Mouse (Mus musculus): Measurements from ENCODE around the gene Aqp7. TPM values are rescaled to one million over a fixed set of nuclear protein-coding genes. Genes with fewer than 3 reads are reported as not detected.

Aqp7 gene
- polyA plus RNA-seq, 1 experiment from 2014 or later: not detected

DNA sequence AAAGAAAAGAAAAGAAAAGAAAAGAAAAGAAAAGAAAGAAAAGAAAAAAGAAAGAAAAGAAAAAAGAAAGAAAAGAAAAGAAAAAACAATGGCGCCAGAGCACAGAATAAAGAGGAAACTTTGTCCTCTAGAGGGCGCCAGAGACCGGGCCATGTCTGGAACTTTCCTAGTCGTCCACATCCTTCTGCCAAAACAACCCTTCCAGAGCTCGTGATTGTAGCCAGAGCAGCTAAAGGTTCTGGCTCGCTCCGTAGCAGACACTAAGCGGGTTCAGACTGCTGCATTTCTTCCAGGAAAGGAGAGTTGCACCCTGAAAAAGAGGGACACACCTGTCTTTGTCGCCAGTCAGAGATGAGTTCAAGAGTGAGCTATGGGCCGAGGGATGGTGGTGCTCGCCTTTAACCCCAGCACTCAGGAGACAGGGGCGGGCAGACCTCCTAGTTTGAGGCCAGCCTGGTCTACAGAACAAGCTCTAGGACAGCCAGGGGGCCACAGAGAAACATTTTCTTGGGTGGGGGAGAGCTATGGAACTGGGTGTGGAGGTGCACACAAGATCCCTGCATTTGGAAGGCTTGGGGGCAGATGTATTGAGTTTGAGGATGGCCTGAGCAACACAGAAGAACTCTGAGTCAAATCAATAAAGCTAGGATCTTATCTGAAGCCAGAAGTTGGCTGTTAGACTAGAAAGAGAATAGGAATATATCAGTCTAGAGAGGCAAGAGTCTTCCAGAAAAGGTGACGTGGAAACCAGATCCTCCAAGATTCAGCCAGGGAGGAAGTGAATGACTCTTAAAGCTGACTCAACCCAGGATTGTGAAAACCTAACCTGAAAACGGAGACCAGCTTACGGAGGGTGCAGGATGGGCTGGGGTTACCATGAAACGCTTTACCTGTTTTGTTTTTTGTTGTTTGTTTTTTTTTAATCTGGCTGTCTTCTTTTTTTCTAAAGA is 3.1 kb upstream of the Aqp7 start:
- Histone ChIP-seq H3K36me3 (ENCODE audit: control insufficient read depth, insufficient read depth, low read length) (no peaks in the 10 kb centered on the region), H3K27ac (ENCODE audit: low read depth, low read length) (no peak overlapping the region), H3K9me3 (ENCODE audit: control insufficient read depth, low read length) (no peaks in the 10 kb centered on the region), H3K4me3 (ENCODE audit: low read depth, low read length) (no peak overlapping the region), H3K9ac (ENCODE audit: low read length) (peak overlapping the region; percentile 51; the same call in 1 of the 2 replicates), H3K4me1 (ENCODE audit: control insufficient read depth, insufficient read depth, low read length) (no peaks in the 10 kb centered on the region), H3K27me3 (ENCODE audit: control insufficient read depth, insufficient read depth, low read length) (no peaks in the 10 kb centered on the region), H3K4me2 (peak overlapping the region; percentile 30; the same call in 1 of the 2 replicates)
- 37% methylated on average over 16 of the region's 16 CpGs for WGBS
- ATAC-seq (ENCODE audit: low FRiP score): peak; percentile 73; the same call in 1 of the 2 replicates
- peak; percentile 99 for DNase-seq (ENCODE audit: low spot score, missing footprints)

GRCm38 (mm10) chr4:41048926-41049325 is 987 bp upstream of the Aqp7 start:
- no peak overlapping the region for H3K9ac ChIP-seq (ENCODE audit: low read length)
- no peak for DNase-seq (ENCODE audit: low spot score, missing footprints)
- H3K9me3 ChIP-seq (ENCODE audit: control insufficient read depth, low read length): no peaks in the 10 kb centered on the region
- H3K27ac ChIP-seq (ENCODE audit: low read depth, low read length): no peak overlapping the region
- WGBS: 84% methylated on average over 2 of the region's 2 CpGs
- no peak overlapping the region for H3K4me3 ChIP-seq (ENCODE audit: low read depth, low read length)
- no peaks in the 10 kb centered on the region for H3K36me3 ChIP-seq (ENCODE audit: control insufficient read depth, insufficient read depth, low read length)
- no peaks in the 10 kb centered on the region for H3K27me3 ChIP-seq (ENCODE audit: control insufficient read depth, insufficient read depth, low read length)
- H3K4me2 ChIP-seq: no peak overlapping the region
- H3K4me1 ChIP-seq (ENCODE audit: control insufficient read depth, insufficient read depth, low read length): no peaks in the 10 kb centered on the region
- no peak for ATAC-seq (ENCODE audit: low FRiP score)

GRCm38 (mm10) chr4:41046254-41046795 is 1.6 kb downstream of the Aqp7 start:
- ATAC-seq (ENCODE audit: low FRiP score): no peak
- H3K36me3 ChIP-seq (ENCODE audit: control insufficient read depth, insufficient read depth, low read length): no peaks in the 10 kb centered on the region
- WGBS: 87% methylated on average over 13 of the region's 13 CpGs
- H3K9me3 ChIP-seq (ENCODE audit: control insufficient read depth, low read length): no peaks in the 10 kb centered on the region
- no peak for DNase-seq (ENCODE audit: low spot score, missing footprints)
- H3K27me3 ChIP-seq (ENCODE audit: control insufficient read depth, insufficient read depth, low read length): no peaks in the 10 kb centered on the region
- no peak overlapping the region for H3K9ac ChIP-seq (ENCODE audit: low read length)
- H3K27ac ChIP-seq (ENCODE audit: low read depth, low read length): no peak overlapping the region
- no peak overlapping the region for H3K4me2 ChIP-seq
- H3K4me3 ChIP-seq (ENCODE audit: low read depth, low read length): no peak overlapping the region
- no peaks in the 10 kb centered on the region for H3K4me1 ChIP-seq (ENCODE audit: control insufficient read depth, insufficient read depth, low read length)

GRCm38 (mm10) chr4:41045288-41045687 is 2.7 kb downstream of the Aqp7 start:
- Histone ChIP-seq H3K4me2 (no peak overlapping the region), H3K27me3 (ENCODE audit: control insufficient read depth, insufficient read depth, low read length) (no peaks in the 10 kb centered on the region), H3K9me3 (ENCODE audit: control insufficient read depth, low read length) (no peaks in the 10 kb centered on the region), H3K9ac (ENCODE audit: low read length) (no peak overlapping the region), H3K4me3 (ENCODE audit: low read depth, low read length) (no peak overlapping the region), H3K27ac (ENCODE audit: low read depth, low read length) (no peak overlapping the region), H3K36me3 (ENCODE audit: control insufficient read depth, insufficient read depth, low read length) (no peaks in the 10 kb centered on the region), H3K4me1 (ENCODE audit: control insufficient read depth, insufficient read depth, low read length) (no peaks in the 10 kb centered on the region)
- DNase-seq (ENCODE audit: low spot score, missing footprints): no peak
- ATAC-seq (ENCODE audit: low FRiP score): no peak
- 88% methylated on average over 3 of the region's 3 CpGs for WGBS

- ATAC-seq (ENCODE audit: low FRiP score): no peak
- Histone ChIP-seq H3K4me2 (no peak overlapping the region), H3K9ac (ENCODE audit: low read length) (no peak overlapping the region), H3K4me3 (ENCODE audit: low read depth, low read length) (no peak overlapping the region), H3K36me3 (ENCODE audit: control insufficient read depth, insufficient read depth, low read length) (no peaks in the 10 kb centered on the region), H3K27ac (ENCODE audit: low read depth, low read length) (no peak overlapping the region), H3K27me3 (ENCODE audit: control insufficient read depth, insufficient read depth, low read length) (no peaks in the 10 kb centered on the region), H3K9me3 (ENCODE audit: control insufficient read depth, low read length) (no peaks in the 10 kb centered on the region), H3K4me1 (ENCODE audit: control insufficient read depth, insufficient read depth, low read length) (no peaks in the 10 kb centered on the region)
- WGBS: 75% methylated on average over 5 of the region's 5 CpGs
- no peak for DNase-seq (ENCODE audit: low spot score, missing footprints)
Measured at GRCm38 (mm10) chr4:41043961-41044360, 4.0 kb downstream of the Aqp7 start.

- 85% methylated on average over 12 of the region's 12 CpGs for WGBS
- Histone ChIP-seq H3K36me3 (ENCODE audit: control insufficient read depth, insufficient read depth, low read length) (no peaks in the 10 kb centered on the region), H3K4me2 (no peak overlapping the region), H3K9ac (ENCODE audit: low read length) (no peak overlapping the region), H3K4me1 (ENCODE audit: control insufficient read depth, insufficient read depth, low read length) (no peaks in the 10 kb centered on the region), H3K4me3 (ENCODE audit: low read depth, low read length) (no peak overlapping the region), H3K9me3 (ENCODE audit: control insufficient read depth, low read length) (no peaks in the 10 kb centered on the region), H3K27ac (ENCODE audit: low read depth, low read length) (no peak overlapping the region), H3K27me3 (ENCODE audit: control insufficient read depth, insufficient read depth, low read length) (no peaks in the 10 kb centered on the region)
- no peak for ATAC-seq (ENCODE audit: low FRiP score)
- no peak for DNase-seq (ENCODE audit: low spot score, missing footprints)
Measured at GRCm38 (mm10) chr4:41042880-41043279, 5.1 kb downstream of the Aqp7 start.

DNA sequence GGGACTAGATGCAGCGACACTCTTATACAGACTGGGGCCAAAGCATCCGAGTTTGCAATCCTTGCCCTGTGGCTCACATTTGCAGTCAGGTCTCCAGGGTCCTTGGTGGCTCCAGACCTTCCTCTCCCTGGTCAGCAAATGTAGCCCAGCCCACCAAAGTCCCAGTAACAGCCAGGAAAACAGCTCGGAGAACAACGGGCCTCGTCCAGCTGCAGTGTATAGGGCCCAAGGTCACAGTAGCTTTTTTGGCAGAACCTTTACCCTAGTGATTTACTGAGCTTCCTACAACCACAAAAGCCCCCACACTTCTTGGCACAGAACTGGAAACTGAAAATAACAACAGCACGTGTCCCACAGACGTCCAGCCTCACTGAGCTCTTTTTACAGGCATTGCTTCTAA is 7.0 kb downstream of the Aqp7 start:
- WGBS: 84% methylated on average over 7 of the region's 7 CpGs
- Histone ChIP-seq H3K27me3 (ENCODE audit: control insufficient read depth, insufficient read depth, low read length) (no peaks in the 10 kb centered on the region), H3K9ac (ENCODE audit: low read length) (no peak overlapping the region), H3K27ac (ENCODE audit: low read depth, low read length) (no peak overlapping the region), H3K4me3 (ENCODE audit: low read depth, low read length) (no peak overlapping the region), H3K36me3 (ENCODE audit: control insufficient read depth, insufficient read depth, low read length) (no peaks in the 10 kb centered on the region), H3K4me1 (ENCODE audit: control insufficient read depth, insufficient read depth, low read length) (no peaks in the 10 kb centered on the region), H3K9me3 (ENCODE audit: control insufficient read depth, low read length) (no peaks in the 10 kb centered on the region), H3K4me2 (no peak overlapping the region)
- DNase-seq (ENCODE audit: low spot score, missing footprints): no peak
- ATAC-seq (ENCODE audit: low FRiP score): no peak

- Histone ChIP-seq H3K9ac (ENCODE audit: low read length) (no peak overlapping the region), H3K4me1 (ENCODE audit: control insufficient read depth, insufficient read depth, low read length) (no peaks in the 10 kb centered on the region), H3K27ac (ENCODE audit: low read depth, low read length) (no peak overlapping the region), H3K4me3 (ENCODE audit: low read depth, low read length) (no peak overlapping the region), H3K4me2 (no peak overlapping the region), H3K9me3 (ENCODE audit: control insufficient read depth, low read length) (no peaks in the 10 kb centered on the region), H3K27me3 (ENCODE audit: control insufficient read depth, insufficient read depth, low read length) (no peaks in the 10 kb centered on the region), H3K36me3 (ENCODE audit: control insufficient read depth, insufficient read depth, low read length) (no peaks in the 10 kb centered on the region)
- DNase-seq (ENCODE audit: low spot score, missing footprints) (no peak), ATAC-seq (ENCODE audit: low FRiP score) (no peak)
- 68% methylated on average over 3 of the region's 3 CpGs for WGBS
Measured at GRCm38 (mm10) chr4:41037942-41038341, 10.0 kb downstream of the Aqp7 start.

GRCm38 (mm10) chr4:41031242-41031641 is 16.7 kb downstream of the Aqp7 start:
- DNase-seq (ENCODE audit: low spot score, missing footprints): peak; percentile 72
- Histone ChIP-seq H3K4me1 (ENCODE audit: control insufficient read depth, insufficient read depth, low read length) (no peaks in the 10 kb centered on the region), H3K4me2 (no peak overlapping the region), H3K9me3 (ENCODE audit: control insufficient read depth, low read length) (no peaks in the 10 kb centered on the region), H3K9ac (ENCODE audit: low read length) (no peak overlapping the region), H3K27me3 (ENCODE audit: control insufficient read depth, insufficient read depth, low read length) (no peaks in the 10 kb centered on the region), H3K4me3 (ENCODE audit: low read depth, low read length) (no peak overlapping the region), H3K27ac (ENCODE audit: low read depth, low read length) (no peak overlapping the region), H3K36me3 (ENCODE audit: control insufficient read depth, insufficient read depth, low read length) (no peaks in the 10 kb centered on the region)
- 65% methylated on average over 3 of the region's 3 CpGs for WGBS
- no peak for ATAC-seq (ENCODE audit: low FRiP score)
